Mouse (Mus musculus): ENCODE data around the gene Tor4a.

The Tor4a gene

GRCm38 (mm10) chr2:25168665-25168978 is 28.1 kb downstream of the Tor4a start:
- no peak for DNase-seq

- no peak for DNase-seq
These were observed 28.6 kb downstream of the Tor4a start for GRCm38 (mm10) chr2:25167919-25168664.

GRCm38 (mm10) chr2:25167481-25167880 is 29.2 kb downstream of the Tor4a start:
- DNase-seq, result no peak

GRCm38 (mm10) chr2:25157655-25158054 is 39.0 kb downstream of the Tor4a start:
- DNase-seq, result no peak

GRCm38 (mm10) chr2:25156990-25157389 is 39.7 kb downstream of the Tor4a start:
- DNase-seq, result no peak

- no peak for DNase-seq
These were observed 40.5 kb downstream of the Tor4a start for GRCm38 (mm10) chr2:25156177-25156576.

- DNase-seq, result no peak
These were observed 45.3 kb downstream of the Tor4a start for GRCm38 (mm10) chr2:25151280-25151956.

- no peak for DNase-seq
These were observed 47.0 kb downstream of the Tor4a start for GRCm38 (mm10) chr2:25149643-25150042.

- DNase-seq, result no peak
These were observed 48.8 kb downstream of the Tor4a start for GRCm38 (mm10) chr2:25147892-25148291.

- no peak for DNase-seq
These were observed 49.3 kb downstream of the Tor4a start for GRCm38 (mm10) chr2:25147398-25147797.

GRCm38 (mm10) chr2:25145346-25145745 is 51.3 kb downstream of the Tor4a start:
- no peak for DNase-seq
